Mouse (Mus musculus) heart, postnatal 25 days (tissue): ENCODE measurements at regions not wholly inside any gene's neighbourhood (a gene's known extent, or its start where the extent isn't known, plus 50 kb on each side); places are given as distances from the start of the nearest gene placed in this dataset.

Experiments
- DNase-seq: peaks from one replicate; pipeline ENCODE4 v3.0.0; 2022; ENCODE audit warnings: low spot score
- intact Hi-C: fragments of 180-260 bp; cut with DNase I; formaldehyde crosslinking; loops from one replicate; pipeline ENCODE4 v1.15.1; 2025

DNA sequence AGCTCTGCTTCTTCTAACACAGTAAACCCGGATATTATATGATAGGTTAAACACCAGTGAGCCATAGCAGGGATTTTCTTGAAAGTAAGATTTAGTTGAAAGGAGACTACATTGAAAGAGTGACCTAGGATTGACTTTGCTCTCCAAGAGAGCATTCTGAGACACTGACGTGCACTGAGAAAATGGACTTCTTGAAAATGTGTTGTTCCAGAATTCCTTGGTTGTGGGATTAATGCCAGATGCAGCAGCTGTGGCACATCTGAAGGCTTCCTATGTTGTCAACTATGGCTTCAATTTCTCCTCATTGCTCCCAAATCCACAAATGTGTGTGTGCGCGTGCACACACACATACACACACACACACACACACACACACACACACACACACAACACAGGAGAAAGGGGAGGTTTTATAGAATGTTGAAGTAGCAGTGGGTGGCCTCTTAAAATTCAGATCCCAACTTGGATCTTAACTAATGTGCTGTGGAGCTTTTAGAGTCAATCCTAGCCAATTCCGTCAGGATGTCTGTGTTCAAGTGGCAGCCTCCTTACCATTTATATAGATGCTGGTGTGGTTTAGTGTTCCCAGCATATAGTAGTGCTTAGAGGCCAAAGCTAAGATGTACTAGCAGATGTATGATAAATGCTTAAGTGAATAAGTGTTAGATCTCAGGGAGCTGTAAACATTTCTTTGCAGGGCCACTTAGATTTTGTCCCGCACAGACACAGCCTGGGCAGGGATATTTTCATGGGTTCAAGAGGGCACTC lies 346.5 kb downstream of the C1d start:
- intact Hi-C loops: no loop called here
- DNase-seq: peak; percentile 3

DNA sequence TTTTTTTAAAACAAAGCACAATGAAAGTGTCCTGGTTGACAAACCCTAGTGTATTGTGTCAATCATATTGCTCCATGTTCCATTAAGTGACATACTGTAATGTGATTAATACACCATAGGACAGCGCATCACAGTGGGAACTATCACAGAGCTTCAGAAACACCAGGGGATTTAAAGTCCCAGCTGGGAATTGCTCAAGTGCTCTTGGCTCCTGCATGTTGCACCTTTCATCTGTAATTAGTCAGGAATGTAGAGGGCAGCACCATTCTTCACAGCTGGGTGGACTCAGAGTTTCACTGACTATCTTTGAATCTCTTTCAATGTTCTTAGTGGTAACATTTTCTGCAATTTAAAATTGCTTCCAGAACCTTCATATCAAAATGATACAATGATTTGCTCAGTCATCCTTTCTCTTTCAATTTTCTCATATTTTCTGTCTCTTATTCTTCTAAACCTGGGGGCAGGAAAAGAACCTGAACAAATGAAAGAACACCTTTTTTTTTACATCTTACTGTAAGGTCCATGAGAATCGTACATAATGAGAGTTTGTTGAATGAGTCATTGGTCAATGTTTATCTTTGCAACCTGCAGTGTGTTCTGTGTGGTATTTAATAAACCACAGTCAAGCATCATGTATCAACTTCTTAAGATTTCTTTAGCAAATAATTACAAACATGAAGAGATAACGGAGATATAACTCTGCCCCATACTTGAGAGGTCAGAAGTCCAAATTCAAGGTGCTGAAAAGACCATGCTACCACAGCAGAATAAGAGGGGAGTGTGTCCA lies 333.0 kb downstream of the Etaa1 start:
- intact Hi-C loops: no loop called here
- DNase-seq: no peak

DNA sequence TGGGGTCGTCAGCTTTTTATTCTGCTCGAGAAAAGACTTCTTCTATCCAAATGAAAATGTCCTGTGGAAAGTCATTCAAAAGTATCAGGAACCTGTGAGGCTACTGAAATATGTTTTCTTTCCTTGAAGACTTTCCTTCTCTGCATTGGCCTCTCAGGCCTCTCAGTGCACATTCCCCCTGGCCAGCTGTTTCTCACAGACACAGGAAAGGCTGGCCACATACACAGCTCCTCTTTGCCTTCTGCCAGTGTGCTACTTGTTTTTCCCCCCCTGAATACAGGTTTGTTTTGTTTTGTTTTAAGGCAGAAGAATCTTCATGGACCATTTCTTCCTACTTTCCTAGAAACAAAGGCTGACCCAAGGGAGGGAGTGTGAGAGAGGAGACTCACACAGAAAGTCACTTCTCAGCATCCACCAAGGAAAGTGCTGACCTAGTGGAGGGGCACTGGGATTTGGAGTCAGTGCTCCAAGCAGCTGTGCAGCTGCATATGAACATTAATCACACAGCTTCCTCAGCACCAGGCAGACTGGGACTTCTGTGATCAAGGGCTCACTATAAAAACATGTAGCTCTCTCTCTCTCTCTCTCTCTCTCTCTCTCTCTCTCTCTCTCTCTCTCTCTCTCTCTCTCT lies 324.0 kb downstream of the Etaa1 start:
- intact Hi-C loops: no loop called here
- no peak for DNase-seq

DNA sequence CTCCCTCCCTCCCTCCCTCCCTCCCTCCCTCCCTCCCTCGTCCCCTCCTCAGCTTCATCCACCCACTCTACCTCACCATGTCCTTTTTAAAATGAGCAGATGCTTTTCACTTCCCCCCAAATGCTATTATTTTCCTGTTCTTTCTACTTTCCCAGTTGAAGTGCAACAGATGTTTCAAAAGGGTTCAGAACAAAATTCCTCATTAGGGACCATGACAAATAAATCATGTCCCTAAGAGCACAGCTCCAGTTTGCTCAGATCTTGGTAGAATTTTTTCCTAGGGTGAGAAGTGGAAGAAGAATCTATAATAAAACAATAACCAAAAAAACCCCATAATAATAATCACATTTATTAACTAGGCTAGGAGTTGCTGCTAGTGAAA lies 323.5 kb downstream of the Etaa1 start:
- intact Hi-C loops: no loop called here
- DNase-seq: no peak

DNA sequence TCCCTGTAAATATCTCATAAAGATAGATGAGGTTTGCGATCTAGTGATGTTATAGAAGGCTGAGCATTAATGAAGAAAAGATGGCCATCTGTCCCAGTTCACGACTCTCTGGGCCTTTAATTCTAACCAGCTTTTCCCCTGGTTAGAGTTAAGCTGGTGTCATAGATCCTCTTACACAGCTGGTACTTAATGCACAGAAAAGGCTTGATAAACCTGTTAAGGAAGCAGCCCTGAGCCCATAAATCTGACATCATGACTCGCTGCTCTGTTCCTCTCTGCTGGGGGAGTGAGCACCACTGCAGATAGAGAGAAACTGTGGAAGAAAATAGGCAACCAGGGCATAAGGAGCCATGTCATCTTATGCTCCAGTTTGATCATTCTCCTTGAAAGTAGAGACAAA lies 316.5 kb downstream of the Etaa1 start:
- no peak for DNase-seq
- intact Hi-C loops: no loop called here

DNA sequence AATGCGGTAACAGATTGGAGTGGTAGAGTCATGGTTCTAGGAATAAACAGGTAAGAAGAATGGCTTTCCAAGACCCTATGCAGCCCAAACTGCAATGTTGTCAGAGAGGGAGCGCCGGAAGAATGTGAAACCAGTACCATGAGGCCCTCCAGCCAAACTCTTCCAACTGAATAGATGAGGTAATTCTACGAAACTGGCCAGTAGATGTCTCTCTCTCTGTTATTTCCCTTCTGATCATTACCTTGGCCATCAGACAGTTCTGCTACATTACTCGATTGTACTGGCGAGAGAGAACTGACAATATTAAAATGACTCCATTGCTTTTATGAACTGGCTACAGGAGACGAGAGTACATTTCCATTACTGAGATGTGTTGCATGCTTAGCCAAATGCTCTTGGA lies 313.8 kb downstream of the Etaa1 start:
- DNase-seq: no peak
- intact Hi-C loops: no loop called here

DNA sequence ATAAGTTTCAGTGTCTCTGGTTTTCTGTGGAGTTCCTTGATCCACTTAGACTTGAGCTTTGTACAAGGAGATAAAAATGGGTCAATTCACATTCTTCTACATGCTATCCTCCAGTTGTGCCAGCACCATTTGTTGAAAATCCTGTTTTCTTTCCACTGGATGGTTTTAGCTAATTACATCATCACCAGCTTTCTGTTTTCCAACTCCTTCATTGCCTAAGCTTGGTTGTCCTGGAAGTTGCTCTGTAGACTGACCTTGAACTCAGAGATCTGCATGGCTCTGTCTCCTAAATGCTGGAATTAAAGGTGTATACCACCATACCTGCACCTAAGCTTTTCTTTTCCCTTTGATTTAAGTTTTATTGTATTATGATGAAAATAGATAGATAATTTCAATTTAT lies 306.2 kb downstream of the Etaa1 start:
- intact Hi-C loops: no loop called here

DNA sequence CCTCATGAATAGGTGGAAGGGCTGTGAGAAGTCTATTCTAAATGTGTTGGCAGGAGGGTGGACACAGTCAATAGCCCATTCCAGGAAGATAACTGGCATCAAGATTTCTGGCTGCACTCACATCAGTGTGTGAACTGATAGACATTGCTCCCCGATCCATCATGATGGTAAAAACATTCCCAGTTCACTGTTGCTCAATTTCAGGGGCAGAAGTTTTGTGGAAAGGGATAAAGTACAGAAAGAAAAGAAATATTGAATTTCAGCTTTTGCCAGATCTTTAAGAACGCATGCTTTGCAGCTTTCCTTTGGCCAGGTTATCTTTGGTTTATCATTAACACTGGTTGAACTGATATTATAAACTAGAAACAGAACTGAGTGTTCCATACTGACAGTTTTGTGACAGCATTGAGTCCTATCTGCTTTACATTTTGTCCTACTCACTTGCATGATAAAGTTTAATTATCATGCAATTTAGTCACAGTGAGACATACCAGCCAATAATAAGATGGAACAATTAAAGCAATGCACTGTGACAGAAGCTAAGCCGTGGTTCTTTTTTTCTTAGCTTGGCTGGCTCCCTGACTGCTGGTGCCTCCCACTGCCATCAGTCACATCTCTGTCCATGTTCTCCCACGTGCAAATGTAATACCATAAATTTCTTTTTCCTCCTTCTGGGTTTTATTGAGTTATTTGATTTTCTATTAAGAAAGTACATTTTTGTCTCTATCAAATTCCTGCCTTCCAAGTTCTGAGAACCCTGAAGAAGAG lies 302.1 kb downstream of the Etaa1 start:
- no peak for DNase-seq
- intact Hi-C loops: no loop called here

More for the DNA sequence above, 306.2 kb downstream of the Etaa1 start:
- no peak for DNase-seq

DNA sequence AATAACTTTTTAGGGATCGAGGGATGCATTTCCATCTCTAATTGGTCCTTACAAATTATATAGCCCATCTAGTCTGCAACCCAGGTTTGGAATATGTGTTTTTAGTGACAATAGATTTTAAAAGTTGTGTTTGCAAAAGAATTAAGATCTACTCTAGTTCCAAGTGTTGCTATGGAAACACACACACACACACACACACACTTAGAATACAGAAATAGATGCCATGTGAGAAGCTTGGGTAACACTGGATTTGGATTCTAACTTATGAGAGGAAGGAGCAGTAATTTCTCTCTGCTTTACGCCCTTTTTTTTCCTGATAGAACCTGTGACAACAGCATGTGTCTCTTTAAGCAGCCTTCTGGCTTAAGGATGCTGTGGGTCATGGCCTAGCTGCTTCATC lies 297.8 kb downstream of the Etaa1 start:
- intact Hi-C loops: no loop called here
- DNase-seq: no peak

DNA sequence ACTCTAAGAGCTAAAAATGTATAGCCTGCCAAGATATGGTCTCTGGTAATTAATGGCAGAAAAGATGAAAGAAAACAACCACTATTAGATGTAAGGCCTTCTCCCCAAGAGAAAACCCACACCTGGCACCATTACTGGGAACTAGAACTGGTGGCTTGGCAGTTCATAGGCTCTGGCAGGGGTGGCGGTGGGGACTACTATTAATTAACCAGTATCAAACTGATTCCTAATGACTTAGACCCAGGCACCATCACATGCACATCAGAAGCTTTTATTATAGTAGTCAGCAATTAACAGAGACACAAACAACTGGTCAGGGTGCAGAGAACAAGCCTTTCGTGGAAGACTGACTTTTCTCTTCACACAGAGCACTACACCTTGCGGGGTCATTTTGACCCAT lies 296.0 kb downstream of the Etaa1 start:
- intact Hi-C loops: no loop called here
- no peak for DNase-seq

DNA sequence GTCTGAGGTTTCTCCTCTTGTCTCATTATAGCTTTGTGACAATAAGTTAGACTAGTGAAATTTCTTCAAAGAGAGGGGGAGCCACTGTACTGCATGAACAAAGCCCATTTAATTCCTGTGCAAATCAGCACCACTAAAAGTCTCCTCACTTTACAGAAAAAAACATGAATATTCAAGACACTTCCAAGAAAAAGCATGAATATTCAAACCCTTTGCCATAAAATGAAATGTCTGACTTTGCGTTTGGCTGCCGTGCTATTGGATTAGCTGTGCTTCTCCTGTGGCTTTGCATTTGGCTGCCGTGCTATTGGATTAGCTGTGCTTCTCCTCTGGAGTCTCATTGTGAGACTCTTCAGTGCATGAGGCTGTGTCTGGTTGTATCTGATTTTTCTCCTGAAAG lies 295.4 kb downstream of the Etaa1 start:
- DNase-seq: no peak
- intact Hi-C loops: no loop called here

DNA sequence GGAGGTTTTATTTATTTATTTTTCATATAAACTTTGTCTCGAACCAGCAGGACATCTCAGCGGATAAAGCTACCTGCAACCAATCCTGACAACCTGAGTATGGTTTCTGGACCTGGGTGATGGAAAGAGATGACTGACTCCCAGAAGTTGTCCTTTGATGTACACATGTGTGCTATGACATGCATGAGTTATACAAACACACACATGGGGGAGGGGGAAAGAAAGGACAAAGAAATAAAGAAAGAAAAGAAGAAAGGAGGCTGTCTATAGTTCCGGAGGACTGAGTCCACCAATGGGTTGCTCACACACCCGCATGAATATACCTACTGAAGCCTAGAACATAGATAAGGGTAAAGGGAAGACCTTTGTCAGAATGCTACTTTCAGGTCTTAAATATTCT lies 295.0 kb downstream of the Etaa1 start:
- no peak for DNase-seq
- intact Hi-C loops: no loop called here

DNA sequence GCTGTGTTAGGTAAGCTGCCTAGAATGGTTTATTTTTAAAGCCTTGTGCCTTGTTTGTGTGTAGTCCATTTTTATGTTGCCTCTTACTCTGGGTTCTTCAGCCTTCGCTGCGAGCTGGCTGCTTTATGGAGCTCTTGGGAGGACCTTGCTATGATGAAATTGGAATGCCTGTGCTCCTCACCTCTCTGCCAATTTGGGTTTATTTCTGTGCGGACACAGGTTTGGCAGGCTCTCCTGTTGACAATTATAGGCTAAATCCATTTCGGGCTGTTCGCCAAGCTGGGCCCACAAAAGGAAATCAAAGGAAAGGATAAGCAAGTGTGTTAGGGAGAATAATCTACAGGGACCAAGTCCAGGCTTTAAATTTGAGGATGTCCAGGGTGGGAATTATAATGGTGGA lies 289.8 kb downstream of the Etaa1 start:
- peak; percentile 6 for DNase-seq
- intact Hi-C loops: no loop called here

DNA sequence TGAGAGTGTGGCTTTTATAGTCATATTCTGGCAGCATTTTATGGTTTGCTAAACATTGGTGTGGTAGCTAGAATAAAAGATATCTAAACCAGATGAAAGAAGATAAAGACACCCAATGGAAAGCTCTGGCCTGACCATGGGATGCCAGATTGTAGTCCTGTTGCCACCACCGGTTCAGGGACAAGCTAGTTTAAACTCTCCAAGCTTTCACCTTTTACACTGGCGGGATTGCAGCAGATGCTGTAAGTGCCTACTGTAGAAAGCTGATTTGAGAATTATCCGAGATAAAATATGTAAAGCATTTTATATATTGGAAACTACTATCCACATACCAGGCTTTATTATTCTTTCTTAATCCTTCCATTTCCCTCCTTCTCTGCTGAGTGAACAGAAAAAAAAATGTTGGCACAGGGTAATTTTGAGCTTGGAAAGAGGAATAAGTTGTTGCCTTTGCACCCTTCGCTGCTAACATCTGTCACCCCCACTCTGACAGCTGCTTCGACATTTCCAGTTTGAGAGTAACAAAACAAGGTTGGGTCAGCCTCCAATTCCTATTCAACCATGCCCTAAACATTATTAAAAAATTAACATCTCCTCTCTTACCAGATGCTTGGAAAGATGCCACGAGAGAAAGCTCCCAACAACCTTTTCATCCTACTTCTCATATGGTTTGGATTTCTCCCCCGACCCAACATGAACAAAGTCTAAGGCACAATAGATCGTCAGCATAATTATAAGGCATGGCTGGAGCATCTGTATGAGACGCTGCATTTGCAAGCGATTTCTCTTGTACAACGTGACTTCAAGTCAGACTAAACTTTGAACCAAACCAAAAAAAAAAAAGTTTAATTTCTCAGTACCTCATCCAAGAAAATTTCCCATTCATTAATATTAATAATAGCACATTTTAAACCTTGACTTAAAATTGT lies 287.8 kb downstream of the Etaa1 start:
- intact Hi-C loops: no loop called here

DNA sequence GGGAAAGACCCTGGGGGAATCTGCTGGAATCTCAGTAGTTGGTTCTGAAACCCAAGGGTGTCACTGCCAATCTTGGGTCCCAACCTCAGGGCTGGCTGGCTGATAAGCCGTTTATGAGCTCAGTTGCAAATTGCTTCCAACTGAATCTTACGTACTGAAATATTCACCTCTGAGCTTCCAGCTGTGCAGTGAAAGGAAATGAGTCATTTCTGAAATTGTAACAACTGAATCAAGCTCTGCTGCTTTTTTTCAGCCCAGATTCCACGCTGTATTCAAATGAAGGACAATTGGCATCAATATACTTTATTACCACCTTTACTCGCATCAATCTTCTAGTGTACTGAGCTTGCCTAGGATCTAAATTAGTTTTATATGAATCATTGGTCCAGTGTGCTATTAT lies 272.7 kb downstream of the Etaa1 start:
- no peak for DNase-seq
- intact Hi-C loops: loop anchor here (10.0 kb wide), 1 partner anchor 474 kb away; no protein-coding TSS in a partner anchor

More for the DNA sequence above, 287.8 kb downstream of the Etaa1 start:
- no peak for DNase-seq

DNA sequence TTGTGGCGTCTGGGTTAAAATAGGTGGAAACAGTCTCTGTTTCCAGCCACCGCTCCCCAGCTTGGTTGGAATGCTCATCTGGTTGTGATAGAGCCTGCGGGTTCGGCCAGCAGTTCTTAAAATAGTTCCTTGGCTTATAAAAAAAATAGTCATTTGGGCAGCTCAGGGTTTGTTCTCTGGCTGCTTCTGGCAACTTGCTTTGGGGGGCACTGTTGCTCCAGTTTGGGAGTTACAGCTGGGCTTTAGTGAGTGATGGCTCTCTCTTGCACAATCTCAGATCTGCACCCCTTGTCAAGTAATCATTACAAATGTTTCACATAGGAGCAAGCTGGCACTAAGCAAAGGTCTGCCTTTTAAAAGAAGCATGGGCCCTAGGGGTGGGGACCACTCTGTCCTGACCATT lies 268.0 kb downstream of the Etaa1 start:
- intact Hi-C loops: loop anchor here (5.0 to 10.0 kb wide), 3 partner anchors 469 to 1342 kb away; no protein-coding TSS in a partner anchor
- peak; percentile 49 for DNase-seq

DNA sequence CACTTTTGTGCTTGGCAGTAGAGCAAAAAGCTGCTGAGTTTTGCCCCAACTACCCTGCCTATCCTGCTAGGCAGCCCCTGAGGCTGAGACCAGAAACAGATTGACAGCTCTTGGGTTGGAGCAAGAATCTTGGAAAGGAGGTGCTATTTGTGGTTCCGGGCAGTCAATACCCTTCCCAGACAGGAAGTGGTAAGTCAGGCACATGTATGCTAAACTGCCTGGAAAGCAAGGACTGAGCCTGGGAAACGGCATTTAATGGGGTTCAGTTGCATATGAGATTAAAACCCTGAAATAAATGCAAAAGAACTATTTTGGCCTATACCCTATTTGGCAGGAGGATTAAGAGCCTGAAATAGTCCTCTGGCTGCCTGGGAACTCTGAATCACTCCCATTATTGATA lies 266.9 kb downstream of the Etaa1 start:
- intact Hi-C loops: loop anchor here (5.0 to 10.0 kb wide), 3 partner anchors 468 to 1340 kb away; no protein-coding TSS in a partner anchor

DNA sequence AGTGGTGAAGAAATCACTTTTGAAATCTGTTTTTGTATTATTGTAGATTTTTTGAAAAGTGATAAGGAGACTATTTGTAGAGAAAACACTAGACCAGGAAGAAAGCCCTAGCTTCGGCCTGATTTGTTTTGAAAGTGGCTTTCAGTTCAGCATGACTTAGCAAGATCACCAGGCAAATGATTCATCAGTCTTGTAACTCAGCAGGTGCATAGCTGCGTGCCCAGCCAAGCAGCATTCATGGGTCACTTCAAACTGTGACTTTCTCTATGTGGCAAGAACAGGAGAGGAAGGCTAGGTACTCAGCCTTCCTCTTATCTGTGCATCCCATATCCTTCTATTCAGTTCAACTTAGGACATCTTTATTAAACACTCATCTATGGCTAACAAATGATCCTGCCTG lies 259.5 kb downstream of the Etaa1 start:
- intact Hi-C loops: no loop called here

More for the DNA sequence above, 266.9 kb downstream of the Etaa1 start:
- DNase-seq: no peak

DNA sequence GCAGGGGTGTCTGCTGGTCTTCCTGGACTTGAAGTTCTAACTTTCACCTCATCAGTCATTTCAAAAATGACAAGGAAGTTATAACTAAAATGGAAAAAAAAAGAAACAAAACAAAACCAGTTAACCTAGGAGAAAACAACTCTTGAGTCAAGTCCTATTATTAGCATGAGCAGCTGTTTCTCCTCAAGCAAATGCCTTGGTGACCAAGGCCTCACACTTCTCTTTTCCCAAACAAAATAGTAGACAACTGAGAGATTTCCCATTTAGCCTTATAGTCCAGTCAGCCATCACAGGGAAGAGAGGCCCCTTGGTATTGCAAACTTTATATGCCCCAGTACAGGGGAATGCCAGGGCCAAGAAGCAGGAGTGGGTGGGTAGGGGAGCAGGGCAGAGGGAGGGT lies 244.9 kb downstream of the Etaa1 start:
- no peak for DNase-seq
- intact Hi-C loops: no loop called here

More for the DNA sequence above, 259.5 kb downstream of the Etaa1 start:
- no peak for DNase-seq
